Mouse (Mus musculus) induced T-regulatory cell, adult 2 months (primary cell): ENCODE data around the gene Olfr1513.
A peak's percentile ranks its signal among the peaks of the same experiment; 100 is the strongest.
"Not testable (repeated sequence)": the region's sequence is repeated elsewhere in the genome, so short reads cannot be mapped to it uniquely, and the experiment has no call there.

ENCODE experiments used
- DNase-seq: peaks from one replicate; pipeline ENCODE4 v3.0.0-alpha.2; 2012; ENCODE audit warnings: low read depth

The Olfr1513 gene

GRCm38 (mm10) chr14:52310343-52310742, 45.9 kb downstream of the Olfr1513 start:
- peak; percentile 48 for DNase-seq

- no peak for DNase-seq
Measured at GRCm38 (mm10) chr14:52306100-52306499, 50.1 kb downstream of the Olfr1513 start.

- DNase-seq = peak; percentile 96
Measured at GRCm38 (mm10) chr14:52304644-52305271, 51.5 kb downstream of the Olfr1513 start, which contains the start of gene Mettl3. Gene Mettl3 (minus strand): TSS chr14:52305128.

- not testable (repeated sequence) for DNase-seq
Measured at GRCm38 (mm10) chr14:52303517-52303916, 52.7 kb downstream of the Olfr1513 start.
